Mouse (Mus musculus) hindbrain, embryonic 10.5 days (tissue): ENCODE results near the gene Vps37d. TPM values are rescaled to one million over a fixed set of nuclear protein-coding genes. Genes with fewer than 3 reads are reported as not detected.

ENCODE experiments used
- DNase-seq: peaks from one replicate; pipeline ENCODE4 v3.0.0-alpha.2; 2017; ENCODE audit warnings: low spot score
- H3K27ac ChIP-seq: fragments of 300-500 bp; sonication (generic); 2 replicates; pipeline ENCODE4 v1.5.1; 2016; ENCODE audit warnings: mild to moderate bottlenecking, moderate library complexity
- H3K27me3 ChIP-seq: fragments of 300-500 bp; sonication (generic); 2 replicates; pipeline ENCODE4 v1.6.1; 2016; ENCODE audit warnings: mild to moderate bottlenecking; ENCODE audit not compliant: poor library complexity, insufficient read depth, severe bottlenecking
- H3K36me3 ChIP-seq: fragments of 300-500 bp; sonication (generic); 2 replicates; pipeline ENCODE4 v1.6.1; 2016; ENCODE audit warnings: mild to moderate bottlenecking, moderate library complexity
- H3K4me1 ChIP-seq: fragments of 300-500 bp; sonication (generic); replicated peaks from 2 replicates; pipeline ENCODE4 v1.6.1; 2016; ENCODE audit warnings: mild to moderate bottlenecking
- H3K4me3 ChIP-seq: fragments of 300-500 bp; sonication (generic); 2 replicates; pipeline ENCODE4 v1.5.1; 2016; ENCODE audit warnings: mild to moderate bottlenecking, moderate library complexity
- H3K9me3 ChIP-seq: fragments of 300-500 bp; sonication (generic); 2 replicates; pipeline ENCODE4 v1.6.1; 2016; ENCODE audit warnings: mild to moderate bottlenecking, moderate library complexity
- WGBS: fragments of 180-500 bp; shearing (Covaris S2); methylation state at CpG from one replicate; pipeline ENCODE4 v1.1.7; 2016; 5-methylcytosine and 5-hydroxymethylcytosine counted together
- polyA plus RNA-seq: library from polyadenylated mRNA; unstranded; fragments of >200 nt; fragmentation: Nextera tagmentation; extraction: Ambion mirVana; gene quantifications from 2 replicates; pipeline ENCODE4 v1.2.1, GENCODE M21; 2016

Gene Vps37d
- polyA plus RNA-seq, 1 experiment from 2014 or later, result 19.2 TPM

GRCm38 (mm10) chr5:135103999-135104660, 26.1 kb upstream of the Vps37d start:
- peak; percentile 25 for DNase-seq
- H3K4me1 ChIP-seq, result peaks cover 24% of the 10 kb centered on the region
- H3K4me3 ChIP-seq, result no peak overlapping the region
- no peaks in the 10 kb centered on the region for H3K9me3 ChIP-seq
- H3K27ac ChIP-seq, result no peak overlapping the region
- 67% methylated on average over 11 of the region's 11 CpGs for WGBS
- H3K27me3 ChIP-seq, result peaks cover 45% of the 10 kb centered on the region
- no peaks in the 10 kb centered on the region for H3K36me3 ChIP-seq

GRCm38 (mm10) chr5:135100981-135101380, 22.9 kb upstream of the Vps37d start:
- DNase-seq, result no peak
- no peak overlapping the region for H3K4me3 ChIP-seq
- no peaks in the 10 kb centered on the region for H3K4me1 ChIP-seq
- no peaks in the 10 kb centered on the region for H3K9me3 ChIP-seq
- 78% methylated on average over 1 of the region's 1 CpGs for WGBS
- H3K36me3 ChIP-seq, result no peaks in the 10 kb centered on the region
- H3K27me3 ChIP-seq, result peaks cover 14% of the 10 kb centered on the region
- H3K27ac ChIP-seq, result no peak overlapping the region

GRCm38 (mm10) chr5:135089653-135090052, 11.6 kb upstream of the Vps37d start, which contains the start of gene Mlxipl:
Mlxipl (plus strand) TSS chr5:135089890.
- no peak within 1 kb of the TSS; the same call in 1 of the 2 replicates for H3K27ac ChIP-seq
- DNase-seq, result peak; percentile 22
- H3K4me1 ChIP-seq, result peaks cover 11% of the 10 kb centered on the region
- 3% methylated on average over 39 of the region's 39 CpGs for WGBS
- H3K36me3 ChIP-seq, result no peaks in the 10 kb centered on the region
- peak within 1 kb of the TSS; percentile 38 for H3K4me3 ChIP-seq
- no peaks in the 10 kb centered on the region for H3K9me3 ChIP-seq
- peaks cover 77% of the 10 kb centered on the region for H3K27me3 ChIP-seq

- H3K4me1 ChIP-seq, result peaks cover 11% of the 10 kb centered on the region
- H3K27ac ChIP-seq, result no peak overlapping the region
- H3K4me3 ChIP-seq, result no peak overlapping the region
- DNase-seq, result no peak
- no peaks in the 10 kb centered on the region for H3K9me3 ChIP-seq
- H3K36me3 ChIP-seq, result no peaks in the 10 kb centered on the region
- peaks cover 64% of the 10 kb centered on the region for H3K27me3 ChIP-seq
- WGBS, result 63% methylated on average over 4 of the region's 4 CpGs
These were observed 8.8 kb upstream of the Vps37d start for GRCm38 (mm10) chr5:135086871-135087270.

- Histone ChIP-seq H3K27me3 (peaks cover 22% of the 10 kb centered on the region), H3K4me1 (peaks cover 19% of the 10 kb centered on the region), H3K4me3 (no peak overlapping the region), H3K9me3 (no peaks in the 10 kb centered on the region; the same call in 1 of the 2 replicates), H3K36me3 (peaks cover 8% of the 10 kb centered on the region; the same call in 1 of the 2 replicates), H3K27ac (no peak overlapping the region)
- WGBS, result 89% methylated on average over 5 of the region's 5 CpGs
- no peak for DNase-seq
These were observed 2.5 kb upstream of the Vps37d start for GRCm38 (mm10) chr5:135080539-135080938.

- DNase-seq, result no peak
- Histone ChIP-seq H3K4me1 (peaks cover 19% of the 10 kb centered on the region), H3K36me3 (peaks cover 12% of the 10 kb centered on the region; the same call in 1 of the 2 replicates), H3K27ac (no peak overlapping the region), H3K4me3 (no peak overlapping the region), H3K9me3 (no peaks in the 10 kb centered on the region; the same call in 1 of the 2 replicates), H3K27me3 (peaks cover 15% of the 10 kb centered on the region)
- 87% methylated on average over 2 of the region's 2 CpGs for WGBS
These were observed 1.5 kb upstream of the Vps37d start for GRCm38 (mm10) chr5:135079578-135079977.

- WGBS, result 1% methylated on average over 11 of the region's 11 CpGs
- H3K4me3 ChIP-seq, result peak overlapping the region; percentile 99
- H3K9me3 ChIP-seq, result no peaks in the 10 kb centered on the region; the same call in 1 of the 2 replicates
- peak overlapping the region; percentile 98 for H3K27ac ChIP-seq
- H3K36me3 ChIP-seq, result peaks cover 16% of the 10 kb centered on the region
- DNase-seq, result no peak
- peaks cover 14% of the 10 kb centered on the region for H3K27me3 ChIP-seq
- peaks cover 29% of the 10 kb centered on the region for H3K4me1 ChIP-seq
These were observed 380 bp upstream of the Vps37d start for GRCm38 (mm10) chr5:135078482-135078810.

- WGBS, result 27% methylated on average over 14 of the region's 14 CpGs
- H3K9me3 ChIP-seq, result no peaks in the 10 kb centered on the region; the same call in 1 of the 2 replicates
- peak; percentile 38 for DNase-seq
- H3K4me1 ChIP-seq, result peaks cover 38% of the 10 kb centered on the region
- H3K27me3 ChIP-seq, result peaks cover 14% of the 10 kb centered on the region
- peak overlapping the region; percentile 98 for H3K27ac ChIP-seq
- peak overlapping the region; percentile 99 for H3K4me3 ChIP-seq
- H3K36me3 ChIP-seq, result peaks cover 30% of the 10 kb centered on the region
These were observed 1.0 kb downstream of the Vps37d start for GRCm38 (mm10) chr5:135076931-135077505.

GRCm38 (mm10) chr5:135076368-135076767, 1.7 kb downstream of the Vps37d start:
- H3K4me1 ChIP-seq, result peaks cover 38% of the 10 kb centered on the region
- peaks cover 14% of the 10 kb centered on the region for H3K27me3 ChIP-seq
- peaks cover 35% of the 10 kb centered on the region for H3K36me3 ChIP-seq
- no peak overlapping the region for H3K27ac ChIP-seq
- no peaks in the 10 kb centered on the region; the same call in 1 of the 2 replicates for H3K9me3 ChIP-seq
- WGBS, result 90% methylated on average over 14 of the region's 14 CpGs
- peak overlapping the region; percentile 99 for H3K4me3 ChIP-seq
- DNase-seq, result no peak

GRCm38 (mm10) chr5:135075655-135076054, 2.4 kb downstream of the Vps37d start:
- H3K27me3 ChIP-seq, result peaks cover 14% of the 10 kb centered on the region
- peaks cover 39% of the 10 kb centered on the region for H3K36me3 ChIP-seq
- H3K27ac ChIP-seq, result no peak overlapping the region
- 66% methylated on average over 4 of the region's 4 CpGs for WGBS
- peaks cover 38% of the 10 kb centered on the region for H3K4me1 ChIP-seq
- no peak for DNase-seq
- no peaks in the 10 kb centered on the region; the same call in 1 of the 2 replicates for H3K9me3 ChIP-seq
- H3K4me3 ChIP-seq, result no peak overlapping the region

- Histone ChIP-seq H3K36me3 (peaks cover 41% of the 10 kb centered on the region), H3K27ac (peak overlapping the region; percentile 71), H3K9me3 (no peaks in the 10 kb centered on the region), H3K4me3 (peak overlapping the region; percentile 26), H3K4me1 (peaks cover 38% of the 10 kb centered on the region), H3K27me3 (peaks cover 3% of the 10 kb centered on the region; the same call in 1 of the 2 replicates)
- WGBS, result 22% methylated on average over 26 of the region's 26 CpGs
- no peak for DNase-seq
These were observed 4.5 kb downstream of the Vps37d start for GRCm38 (mm10) chr5:135073349-135074150.

- Histone ChIP-seq H3K9me3 (no peaks in the 10 kb centered on the region), H3K27me3 (peaks cover 3% of the 10 kb centered on the region; the same call in 1 of the 2 replicates), H3K4me1 (peaks cover 32% of the 10 kb centered on the region), H3K36me3 (peaks cover 50% of the 10 kb centered on the region), H3K27ac (no peak overlapping the region), H3K4me3 (no peak overlapping the region)
- DNase-seq, result no peak
- WGBS, result 58% methylated on average over 6 of the region's 6 CpGs
These were observed 5.3 kb downstream of the Vps37d start for GRCm38 (mm10) chr5:135072720-135073119.
